Mouse (Mus musculus): ENCODE results near the gene Gm17334. TPM values are rescaled to one million over a fixed set of nuclear protein-coding genes. Genes with fewer than 3 reads are reported as not detected.

Gene Gm17334
- polyA plus RNA-seq, 1 experiment from 2014 or later: not detected

DNA sequence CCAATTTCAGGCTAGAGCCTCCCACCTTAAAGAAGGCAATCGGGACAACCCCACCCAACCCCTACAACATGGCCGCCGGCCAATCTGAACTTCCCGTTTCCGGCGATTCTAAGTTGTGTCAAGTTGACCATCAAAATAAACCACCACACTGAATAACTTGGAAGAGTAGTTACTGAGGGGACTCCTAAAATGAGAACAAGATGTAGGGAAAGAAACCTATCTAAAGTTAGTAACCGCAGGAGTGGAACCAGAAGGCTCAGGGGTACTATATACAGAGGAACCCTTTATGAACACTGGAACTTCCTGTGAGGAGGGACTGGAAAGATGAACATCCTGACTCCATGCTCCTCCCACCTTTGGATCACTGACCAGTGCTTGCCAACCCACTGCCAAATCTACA is 41.5 kb downstream of the Gm17334 start:
- no peaks in the 10 kb centered on the region for H3K27me3 ChIP-seq (ENCODE audit: control insufficient read depth, insufficient read depth, low read length)
- no peak overlapping the region for H3K4me3 ChIP-seq (ENCODE audit: low read depth, low read length)
- H3K9ac ChIP-seq (ENCODE audit: low read length): no peak overlapping the region
- DNase-seq (ENCODE audit: low spot score, missing footprints): no peak
- H3K4me2 ChIP-seq: no peak overlapping the region
- no peaks in the 10 kb centered on the region for H3K9me3 ChIP-seq (ENCODE audit: control insufficient read depth, low read length)
- H3K27ac ChIP-seq (ENCODE audit: low read depth, low read length): no peak overlapping the region
- H3K36me3 ChIP-seq (ENCODE audit: control insufficient read depth, insufficient read depth, low read length): no peaks in the 10 kb centered on the region
- no peaks in the 10 kb centered on the region for H3K4me1 ChIP-seq (ENCODE audit: control insufficient read depth, insufficient read depth, low read length)
- WGBS: 93% methylated on average over 7 of the region's 7 CpGs
- ATAC-seq (ENCODE audit: low FRiP score): no peak

Small RNA genes within 50 kb of the gene (microRNA-seq; reads per million reads assigned to microRNA genes)
- not detected for gene Mir7671

Other genes starting within 250 kb of the Gm17334 start
- 87.9 and 96.4 TPM in 2 replicates for gene Kif3a, start 205.8 kb downstream of the Gm17334 start, polyA plus RNA-seq (2014; fragmentation: Nextera tagmentation; extraction: Ambion mirVana)
- 1.7 and 3.1 TPM in 2 replicates for gene Il4, start 154.5 kb downstream of the Gm17334 start, polyA plus RNA-seq (2014; fragmentation: Nextera tagmentation; extraction: Ambion mirVana)
- gene Il13, start 138.5 kb downstream of the Gm17334 start, polyA plus RNA-seq (2014; fragmentation: Nextera tagmentation; extraction: Ambion mirVana): not detected in 2 replicates
- gene Rad50, start 65.9 kb downstream of the Gm17334 start, polyA plus RNA-seq (2014; fragmentation: Nextera tagmentation; extraction: Ambion mirVana): 20.7 and 21.7 TPM in 2 replicates
- gene Il5, start 52.4 kb downstream of the Gm17334 start, polyA plus RNA-seq (2014; fragmentation: Nextera tagmentation; extraction: Ambion mirVana): not detected in 2 replicates
- 2.8 and 3.7 TPM in 2 replicates for gene Irf1, start 3.2 kb downstream of the Gm17334 start, polyA plus RNA-seq (2014; fragmentation: Nextera tagmentation; extraction: Ambion mirVana)
- 0.25 TPM in 1 of 2 replicates, not detected in the other for gene Gm12216, start 86.1 kb upstream of the Gm17334 start, polyA plus RNA-seq (2014; fragmentation: Nextera tagmentation; extraction: Ambion mirVana)
- gene Slc22a5, start 118.5 kb upstream of the Gm17334 start, polyA plus RNA-seq (2014; fragmentation: Nextera tagmentation; extraction: Ambion mirVana): 7.9 and 8.1 TPM in 2 replicates
- 2.5 and 2.9 TPM in 2 replicates for gene Slc22a21, start 207.1 kb upstream of the Gm17334 start, polyA plus RNA-seq (2014; fragmentation: Nextera tagmentation; extraction: Ambion mirVana)

Measured in midbrain, embryonic 11.5 days (tissue).